ENCODE assay signal across 8 mouse cellular contexts in genomic region chr2:13544193-13544824, GRCm38 (mm10). TPM values are rescaled to one million over a fixed set of nuclear protein-coding genes. Genes with fewer than 3 reads are reported as not detected.
A peak's percentile ranks its signal among the peaks of the same experiment; 100 is the strongest.
DNase-seq lines count a peak whose midpoint lies in the region; ATAC-seq lines count a peak whose summit lies in the region.

TSS of gene Trdmt1 (minus strand) at chr2:13544668.

- peak within 1 kb of the TSS; percentile 66 for H3K4me3 ChIP-seq in hindbrain, embryonic 13.5 days

- H3K27ac ChIP-seq in hindbrain, embryonic 13.5 days = peak within 1 kb of the TSS; percentile 93

- peak; percentile 92 for DNase-seq in R1 (ENCODE audit: low read depth, low spot score)
- DNase-seq in cerebellum, postnatal 14 days = peak; percentile 82 to 83
- peak; percentile 66 to 70 for DNase-seq in frontal cortex, postnatal 14 days (ENCODE audit: low spot score in 2 of 2)
- DNase-seq in layer of hippocampus, postnatal 25 days (ENCODE audit: extremely low spot score in 1 of 2, low spot score in 1 of 2) = peak; percentile 62 to 80
- DNase-seq in lung, postnatal 14 days = peak; percentile 83
- DNase-seq in ovary, postnatal 36 days (ENCODE audit: low spot score) = peak; percentile 85
- DNase-seq in thymus, postnatal 14 days = peak; percentile 84

- ATAC-seq in hindbrain, embryonic 13.5 days (ENCODE audit: low FRiP score) = peak; percentile 97

- no peaks in the 10 kb centered on the region for H3K9me3 ChIP-seq in hindbrain, embryonic 13.5 days

- H3K36me3 ChIP-seq in hindbrain, embryonic 13.5 days = no peaks in the 10 kb centered on the region

- H3K9ac ChIP-seq in hindbrain, embryonic 13.5 days = peak within 1 kb of the TSS; percentile 86

- no peaks in the 10 kb centered on the region for H3K27me3 ChIP-seq in hindbrain, embryonic 13.5 days

- peak within 1 kb of the TSS; percentile 69 for H3K4me2 ChIP-seq in hindbrain, embryonic 13.5 days

- H3K4me1 ChIP-seq in hindbrain, embryonic 13.5 days (replicated peaks) = peaks cover 11% of the 10 kb centered on the region

- WGBS in hindbrain, embryonic 13.5 days = 1% methylated on average over 39 of the region's 39 CpGs

RNA-seq across cellular contexts. Expression of gene Trdmt1, which starts in this region (rescaled TPM):
- polyA plus RNA-seq in hindbrain, embryonic 13.5 days (2015; fragmentation: Nextera tagmentation; extraction: Ambion mirVana) = 7.8 and 9.7 TPM in 2 replicates
- total RNA-seq in layer of hippocampus, postnatal 25 days (2021) = 1 to 10 TPM; 4.8 to 6.4 TPM

Comparison
In these comparisons a context has a peak if more than half of its experiments do, and no peak if none do; other contexts are left out.
1. Peak in every context shown above with its lines: DNase-seq, ATAC-seq, H3K4me3 ChIP-seq and H3K27ac ChIP-seq.